In genomic region chr6:22875614-22876541, GRCm38 (mm10) we compare ENCODE assay signal across 8 mouse cellular contexts. TPM values are rescaled to one million over a fixed set of nuclear protein-coding genes. Genes with fewer than 3 reads are reported as not detected.
DNase-seq lines count a peak whose midpoint lies in the region; ATAC-seq and TF ChIP-seq lines count a peak whose summit lies in the region.

No protein-coding gene starts in this region.

- 1% methylated on average over 45 of the region's 45 CpGs for WGBS in kidney, postnatal 0 days
- WGBS in embryonic facial prominence, embryonic 11.5 days: 2% methylated on average over 45 of the region's 45 CpGs
- 2% methylated on average over 45 of the region's 45 CpGs for WGBS in hindbrain, embryonic 13.5 days

- peak; percentile 34; the same call in 1 of the 2 replicates for TF ChIP-seq CTCF in kidney, postnatal 0 days (IDR thresholded peaks at IDR 0.05; ENCODE audit: low read depth)

- H3K27ac ChIP-seq in kidney, postnatal 0 days: no peak overlapping the region
- no peak overlapping the region for H3K27ac ChIP-seq in embryonic facial prominence, embryonic 11.5 days (replicated peaks; ENCODE audit: low read depth, low read length)
- H3K27ac ChIP-seq in hindbrain, embryonic 13.5 days: peak overlapping the region; percentile 75

- ATAC-seq in kidney, postnatal 0 days (replicated peaks; ENCODE audit: low FRiP score, low read depth): peak; percentile 61; the same call in 1 of the 2 replicates
- ATAC-seq in embryonic facial prominence, embryonic 11.5 days (replicated peaks; ENCODE audit: insufficient number of reproducible peaks, low FRiP score, low TSS enrichment, low read depth): peak; percentile 81
- peak; percentile 81 for ATAC-seq in hindbrain, embryonic 13.5 days (ENCODE audit: low FRiP score)
- 0 out of 2 replicates have a peak, but pooled peaks have one; percentile 9 for ATAC-seq in megakaryocyte progenitor cell, adult 5-6 weeks (replicated peaks; ENCODE audit: poor library complexity)

- H3K4me3 ChIP-seq in kidney, postnatal 0 days (replicated peaks; ENCODE audit: low read depth, low read length): peak overlapping the region; percentile 58
- peak overlapping the region; percentile 55 for H3K4me3 ChIP-seq in embryonic facial prominence, embryonic 11.5 days (ENCODE audit: low read depth, low read length)
- peak overlapping the region; percentile 69 for H3K4me3 ChIP-seq in hindbrain, embryonic 13.5 days

- H3K36me3 ChIP-seq in kidney, postnatal 0 days (ENCODE audit: insufficient read depth, low read length): no peaks in the 10 kb centered on the region
- H3K36me3 ChIP-seq in embryonic facial prominence, embryonic 11.5 days (replicated peaks; ENCODE audit: control insufficient read depth, insufficient read depth, low read depth, low read length): no peaks in the 10 kb centered on the region
- H3K36me3 ChIP-seq in hindbrain, embryonic 13.5 days: no peaks in the 10 kb centered on the region

- peaks cover 10% of the 10 kb centered on the region for H3K27me3 ChIP-seq in kidney, postnatal 0 days (ENCODE audit: insufficient read depth, low read length)
- H3K27me3 ChIP-seq in embryonic facial prominence, embryonic 11.5 days (ENCODE audit: control insufficient read depth, insufficient read depth, low read length): no peaks in the 10 kb centered on the region
- H3K27me3 ChIP-seq in hindbrain, embryonic 13.5 days: no peaks in the 10 kb centered on the region

- peak overlapping the region; percentile 98 for H3K4me2 ChIP-seq in kidney, postnatal 0 days (ENCODE audit: low read length)
- H3K4me2 ChIP-seq in embryonic facial prominence, embryonic 11.5 days (ENCODE audit: low read depth, low read length): peak overlapping the region; percentile 95
- H3K4me2 ChIP-seq in hindbrain, embryonic 13.5 days: peak overlapping the region; percentile 87

- H3K9me3 ChIP-seq in kidney, postnatal 0 days (replicated peaks; ENCODE audit: low read length): no peaks in the 10 kb centered on the region
- no peaks in the 10 kb centered on the region for H3K9me3 ChIP-seq in embryonic facial prominence, embryonic 11.5 days (replicated peaks; ENCODE audit: control insufficient read depth, low read length)
- no peaks in the 10 kb centered on the region for H3K9me3 ChIP-seq in hindbrain, embryonic 13.5 days

- peak; percentile 12 for DNase-seq in kidney, postnatal 0 days (ENCODE audit: low spot score)
- no peak for DNase-seq in kidney, postnatal 25 days
- peak; percentile 41 for DNase-seq in ZHBTc4 (ENCODE audit: low read depth, low spot score)
- peak; percentile 36 for DNase-seq in embryonic facial prominence, embryonic 11.5 days (ENCODE audit: low spot score)
- no peak for DNase-seq in urinary bladder, postnatal 14 days (ENCODE audit: low spot score)
- DNase-seq in T-cell, adult 2 months (ENCODE audit: low spot score): no peak

- peak overlapping the region; percentile 31; the same call in 1 of the 2 replicates for H3K9ac ChIP-seq in kidney, postnatal 0 days (ENCODE audit: low read depth, low read length)
- peak overlapping the region; percentile 65 for H3K9ac ChIP-seq in embryonic facial prominence, embryonic 11.5 days (replicated peaks; ENCODE audit: low read length)
- peak overlapping the region; percentile 84 for H3K9ac ChIP-seq in hindbrain, embryonic 13.5 days

- H3K4me1 ChIP-seq in kidney, postnatal 0 days (replicated peaks; ENCODE audit: insufficient read depth, low read length): no peaks in the 10 kb centered on the region
- no peaks in the 10 kb centered on the region for H3K4me1 ChIP-seq in embryonic facial prominence, embryonic 11.5 days (ENCODE audit: control insufficient read depth, insufficient read depth, low read length)
- peaks cover 26% of the 10 kb centered on the region for H3K4me1 ChIP-seq in hindbrain, embryonic 13.5 days (replicated peaks)

RNA-seq across cellular contexts. Expression of gene Ptprz1, which starts 0.6 kb away (rescaled TPM):
- polyA plus RNA-seq in kidney, postnatal 0 days (2015; fragmentation: Nextera tagmentation; extraction: Ambion mirVana): 0.67 and 0.73 TPM in 2 replicates
- 10.1 and 11.9 TPM in 2 replicates for polyA plus RNA-seq in embryonic facial prominence, embryonic 11.5 days (2014; fragmentation: Nextera tagmentation; extraction: Ambion mirVana)
- polyA plus RNA-seq in hindbrain, embryonic 13.5 days (2015; fragmentation: Nextera tagmentation; extraction: Ambion mirVana): 48.9 and 53.1 TPM in 2 replicates
- not detected in 2 replicates for total RNA-seq in megakaryocyte progenitor cell, adult 5-6 weeks (2015)
- total RNA-seq in megakaryocyte progenitor cell, adult 5-6 weeks (2017): not detected in 2 replicates

Comparison
In these comparisons a context has a peak if more than half of its experiments do, and no peak if none do; other contexts are left out.
1. DNase-seq: peak in kidney, postnatal 0 days (single experiment), ZHBTc4 (single experiment) and embryonic facial prominence, embryonic 11.5 days (single experiment); none in kidney, postnatal 25 days (0 of 2), urinary bladder, postnatal 14 days (single experiment) and T-cell, adult 2 months (single experiment).
2. ATAC-seq: peak in every context shown above with its lines; median percentile 81 in embryonic facial prominence, embryonic 11.5 days; 81 in hindbrain, embryonic 13.5 days; 61 in kidney, postnatal 0 days; 9 in megakaryocyte progenitor cell, adult 5-6 weeks.
3. H3K9ac ChIP-seq: peak in every context shown above with its lines; median percentile 84 in hindbrain, embryonic 13.5 days; 65 in embryonic facial prominence, embryonic 11.5 days; 31 in kidney, postnatal 0 days.
4. Peak in every context shown above with its lines, with median percentiles within 50 percentile points of each other: H3K4me2 ChIP-seq and H3K4me3 ChIP-seq.